Mouse (Mus musculus): Measurements from ENCODE around the gene Lyrm1.
A peak's percentile ranks its signal among the peaks of the same experiment; 100 is the strongest.

The Lyrm1 gene

GRCm38 (mm10) chr7:119895639-119896512 lies at the start of gene Lyrm1, which contains the start of gene Dcun1d3:
Gene Lyrm1, plus strand, starts transcription at chr7:119895861.
Gene Dcun1d3, minus strand, starts transcription at chr7:119896298.
- DNase-seq (ENCODE audit: low read depth, low spot score): peak; percentile 93

DNA sequence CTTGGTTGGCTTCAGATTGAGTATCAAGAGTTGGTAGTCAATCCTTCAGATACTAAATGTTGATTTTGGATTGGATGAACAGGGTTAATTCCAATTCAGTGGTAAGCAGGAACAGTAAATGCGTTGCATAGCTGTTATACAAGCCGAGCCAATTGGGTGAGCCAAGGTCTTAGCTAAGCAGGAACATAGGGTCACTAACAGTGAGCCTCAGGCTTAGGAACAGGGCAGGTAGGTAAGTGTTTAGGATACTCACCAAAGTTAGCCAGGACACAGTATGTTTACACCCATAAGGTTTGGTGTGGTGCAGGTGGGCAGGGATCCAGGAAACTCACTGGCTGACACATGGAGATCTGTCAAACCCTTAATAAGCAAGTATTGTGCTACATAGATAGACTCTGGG lies 48.3 kb upstream of the Lyrm1 start:
- no peak for DNase-seq (ENCODE audit: low read depth, low spot score)

DNA sequence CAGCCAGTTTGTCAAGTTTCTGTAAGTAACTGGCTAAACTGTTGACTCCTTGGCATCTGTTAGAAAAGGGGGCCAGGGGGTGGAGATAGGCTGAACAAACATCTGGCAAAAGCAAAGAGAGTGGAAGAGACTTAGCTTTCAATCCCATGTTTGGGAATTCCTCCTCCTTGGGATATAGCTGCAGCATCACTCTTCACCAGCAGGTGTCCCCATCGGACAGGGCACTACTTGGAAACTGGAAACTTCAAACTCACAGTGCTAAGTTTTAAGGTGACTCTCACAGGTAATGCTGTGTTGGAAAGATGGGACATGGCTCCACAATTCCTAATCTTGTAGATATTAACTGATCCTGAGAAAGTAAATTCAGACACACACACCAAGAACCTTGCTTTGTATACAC lies 46.6 kb upstream of the Lyrm1 start:
- DNase-seq (ENCODE audit: low read depth, low spot score): peak; percentile 26

GRCm38 (mm10) chr7:119850737-119851136 lies 44.9 kb upstream of the Lyrm1 start:
- no peak for DNase-seq (ENCODE audit: low read depth, low spot score)

DNA sequence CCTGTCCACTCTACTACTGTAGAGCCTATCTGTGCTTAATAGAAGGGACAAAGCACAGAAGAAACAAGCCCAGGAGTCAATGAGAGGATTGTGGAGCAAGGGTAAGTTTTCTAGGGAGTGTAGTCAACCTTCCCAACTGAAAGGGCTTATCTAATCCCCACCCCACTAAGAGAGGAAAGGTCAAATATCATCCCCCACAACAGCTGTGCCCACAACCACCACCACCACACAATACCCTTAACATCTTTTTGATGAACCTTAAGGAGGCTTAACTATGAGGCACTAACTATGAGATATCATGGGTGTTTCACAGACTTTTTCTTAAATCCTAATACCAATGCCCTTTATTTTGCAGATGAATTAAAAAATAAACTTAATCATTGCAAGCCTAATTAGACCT lies 43.2 kb upstream of the Lyrm1 start:
- no peak for DNase-seq (ENCODE audit: low read depth, low spot score)

DNA sequence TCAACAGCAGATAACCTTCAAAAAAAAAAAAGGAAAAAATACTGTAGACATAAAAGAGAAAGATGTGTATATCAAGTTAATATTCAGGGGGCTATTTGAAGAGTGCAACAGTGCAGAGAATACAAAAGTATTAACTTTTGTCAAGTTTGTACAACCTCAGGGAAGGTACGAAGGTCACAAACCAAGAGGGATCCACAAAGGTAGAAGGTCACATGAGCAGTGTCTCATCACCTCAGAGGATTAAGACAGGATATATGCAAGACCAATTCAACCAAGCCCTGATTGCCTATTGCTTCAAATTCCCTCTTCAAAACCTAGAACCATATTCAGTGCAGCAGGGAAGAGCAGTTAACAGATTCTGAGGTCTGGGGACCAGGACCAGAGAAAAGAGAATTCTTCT lies 42.5 kb upstream of the Lyrm1 start:
- DNase-seq (ENCODE audit: low read depth, low spot score): no peak

DNA sequence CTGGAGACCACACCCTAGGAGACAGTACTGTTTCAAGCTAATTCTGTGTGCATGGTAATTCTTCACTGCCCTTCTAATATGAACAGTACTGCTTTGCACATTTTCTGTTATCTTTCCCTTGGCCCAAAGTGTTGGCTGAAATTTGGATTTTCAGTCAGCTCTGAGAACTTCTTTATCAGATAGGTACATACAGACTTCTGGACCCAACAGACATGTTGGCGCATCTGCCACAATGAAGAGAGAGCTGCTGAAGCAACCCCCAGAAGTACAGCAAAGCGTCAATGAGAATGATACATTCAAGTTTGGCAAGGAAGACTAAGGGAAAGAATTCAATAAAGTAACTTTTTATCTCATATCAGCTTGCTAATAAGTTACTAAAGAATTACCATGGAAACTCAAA lies 41.3 kb upstream of the Lyrm1 start:
- no peak for DNase-seq (ENCODE audit: low read depth, low spot score)

GRCm38 (mm10) chr7:119855031-119855430 lies 40.6 kb upstream of the Lyrm1 start:
- DNase-seq (ENCODE audit: low read depth, low spot score): no peak

DNA sequence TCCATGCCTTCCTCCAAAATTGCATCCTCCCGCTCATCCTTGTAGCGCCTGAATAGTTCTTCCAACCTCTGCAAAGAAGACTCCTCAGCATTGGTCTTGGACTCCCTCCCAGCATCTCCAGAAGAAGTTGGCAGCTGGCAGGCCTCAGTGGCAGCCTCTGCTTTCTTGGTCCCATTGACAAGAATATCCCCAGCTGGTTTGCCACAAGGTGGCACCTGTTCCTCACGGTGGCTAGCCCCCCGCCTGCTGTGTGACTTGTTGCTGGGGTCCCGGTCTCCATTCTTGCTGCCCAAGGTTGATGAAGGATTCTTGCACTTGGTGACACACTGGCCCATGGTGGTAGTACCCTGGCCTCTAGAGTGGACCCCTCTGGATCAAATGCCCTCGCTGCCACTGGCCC lies 36.2 kb upstream of the Lyrm1 start:
- no peak for DNase-seq (ENCODE audit: low read depth, low spot score)

DNA sequence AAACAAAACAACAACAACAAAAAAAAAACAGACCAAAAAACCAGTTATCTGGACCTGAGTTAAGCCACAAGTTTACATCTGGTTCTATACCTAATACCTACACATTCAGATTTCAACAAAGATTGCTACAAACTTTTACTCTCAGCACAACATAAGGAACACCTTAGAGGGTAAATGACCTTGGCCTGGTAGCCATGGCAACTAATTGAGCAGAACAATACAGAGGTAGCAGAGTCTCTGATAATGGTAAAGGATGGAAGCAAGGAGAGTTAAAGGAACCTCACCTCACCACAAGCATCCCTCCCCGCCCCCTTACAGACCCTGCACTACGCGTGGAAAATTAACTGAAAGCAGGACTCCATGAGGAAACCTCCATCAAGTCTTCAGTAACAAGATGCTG lies 35.5 kb upstream of the Lyrm1 start:
- DNase-seq (ENCODE audit: low read depth, low spot score): no peak

- no peak for DNase-seq (ENCODE audit: low read depth, low spot score)
Observed at GRCm38 (mm10) chr7:119860554-119860953, 35.1 kb upstream of the Lyrm1 start.

GRCm38 (mm10) chr7:119860971-119861334 lies 34.7 kb upstream of the Lyrm1 start:
- DNase-seq (ENCODE audit: low read depth, low spot score): no peak

DNA sequence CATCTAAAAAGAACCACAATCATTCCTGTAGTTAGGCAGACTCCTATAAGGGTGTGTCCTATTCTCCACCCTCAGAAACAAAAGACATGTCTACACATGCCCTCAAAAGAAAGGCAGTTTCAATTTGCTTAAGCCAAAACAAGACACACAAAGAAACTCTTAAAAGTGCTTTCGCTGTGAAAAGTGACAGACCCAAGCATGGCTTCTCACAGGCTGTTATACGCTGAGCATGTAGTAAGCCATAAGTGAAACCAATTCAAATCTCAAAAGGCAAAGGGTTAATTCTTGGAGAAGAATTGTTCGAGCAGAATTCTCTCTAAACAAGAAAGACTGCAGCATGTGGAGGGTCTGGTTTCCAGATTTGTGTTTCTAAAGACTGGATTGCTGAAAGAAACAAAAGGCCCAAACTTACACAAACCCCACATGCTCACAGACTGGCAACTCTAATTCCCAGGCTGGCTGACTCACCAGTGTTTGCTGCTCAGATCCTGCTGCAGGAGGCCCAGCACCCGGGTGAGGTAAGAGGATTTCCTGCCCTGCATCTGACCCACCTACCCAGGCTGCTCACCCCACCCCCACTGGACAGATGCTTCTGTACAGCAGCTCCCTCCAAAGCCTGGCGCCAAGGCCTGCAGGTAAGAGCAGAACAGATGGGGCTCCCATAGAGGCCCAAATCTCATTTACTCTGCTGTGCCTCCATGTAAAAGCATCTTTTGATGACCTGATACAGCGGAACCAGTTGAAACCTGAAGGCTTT lies 34.1 kb upstream of the Lyrm1 start:
- peak; percentile 85 for DNase-seq (ENCODE audit: low read depth, low spot score)

DNA sequence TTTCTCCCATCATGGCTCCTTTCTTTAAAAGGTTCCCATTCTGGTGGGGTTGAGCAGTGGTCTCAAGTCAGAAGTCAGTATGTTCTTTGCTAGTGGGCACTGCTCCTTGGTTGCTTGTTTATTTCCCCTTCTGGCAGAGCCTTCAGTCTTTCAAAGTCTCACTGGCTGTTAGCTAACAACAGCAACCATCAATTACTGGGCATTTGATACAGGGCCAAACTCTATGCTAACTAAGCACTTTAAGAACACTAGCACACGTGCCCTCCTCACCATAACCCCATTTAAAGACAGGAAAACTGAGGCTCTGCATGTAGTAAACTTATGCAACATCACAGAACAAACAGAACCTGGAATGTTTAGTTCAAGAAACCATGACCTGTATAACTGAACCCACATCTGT lies 33.5 kb upstream of the Lyrm1 start:
- no peak for DNase-seq (ENCODE audit: low read depth, low spot score)

GRCm38 (mm10) chr7:119864500-119864899 lies 31.2 kb upstream of the Lyrm1 start:
- no peak for DNase-seq (ENCODE audit: low read depth, low spot score)

DNA sequence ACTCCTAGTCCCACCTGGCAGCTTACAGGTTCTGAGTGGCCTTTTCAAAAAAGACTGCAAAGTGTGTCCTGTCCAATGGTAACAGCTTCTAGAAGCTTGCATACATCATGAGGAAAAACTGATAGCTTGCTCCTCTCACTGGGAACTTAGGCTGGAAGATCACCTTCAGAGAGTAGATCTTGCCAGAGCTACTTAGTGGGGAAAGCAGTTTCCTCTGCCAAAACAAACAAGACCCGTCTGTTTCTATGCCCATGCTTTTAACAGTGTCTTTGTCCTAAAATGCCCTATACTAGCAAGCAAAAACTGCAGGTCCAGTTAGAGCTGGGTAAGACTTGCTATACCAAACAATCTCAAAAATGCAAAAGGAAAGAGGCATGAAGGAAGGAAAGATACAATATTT lies 29.5 kb upstream of the Lyrm1 start:
- no peak for DNase-seq (ENCODE audit: low read depth, low spot score)

DNA sequence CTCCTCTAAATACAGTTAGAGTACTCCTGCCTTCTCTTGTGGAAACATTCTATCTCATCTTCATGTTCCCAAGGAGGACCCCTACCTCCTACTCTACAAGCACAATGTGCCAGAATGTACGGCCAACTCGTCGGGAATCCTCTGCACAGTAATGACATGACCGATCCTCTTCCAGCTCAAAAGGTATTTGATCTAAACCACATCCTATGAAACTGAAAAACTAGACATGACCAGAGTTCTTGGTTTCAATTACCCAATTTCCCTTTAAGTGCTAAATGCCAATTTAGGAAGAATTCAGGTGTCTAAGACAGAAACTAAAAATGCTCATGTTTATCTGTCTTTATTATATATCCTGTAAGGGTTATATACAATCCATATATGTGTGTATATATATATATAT lies 23.5 kb upstream of the Lyrm1 start:
- DNase-seq (ENCODE audit: low read depth, low spot score): no peak

DNA sequence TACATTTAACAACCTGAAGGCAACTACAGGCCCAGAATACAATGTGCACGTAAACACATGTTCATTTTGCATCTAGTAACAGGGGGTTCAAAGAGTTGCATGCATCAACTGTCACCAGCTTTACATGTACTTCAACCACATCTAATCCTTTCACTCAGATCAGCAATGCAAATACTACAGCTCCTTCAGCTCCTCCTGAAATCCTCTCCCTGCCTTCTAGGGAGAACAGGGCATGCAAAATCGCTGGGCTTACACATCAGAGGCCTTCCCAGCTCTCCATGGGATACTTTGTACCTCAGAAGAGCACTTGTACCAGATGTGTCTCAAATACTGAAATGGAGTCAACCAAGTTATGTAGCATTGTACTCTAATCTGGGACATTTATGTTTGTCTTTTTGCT lies 22.6 kb upstream of the Lyrm1 start:
- no peak for DNase-seq (ENCODE audit: low read depth, low spot score)

- DNase-seq (ENCODE audit: low read depth, low spot score): no peak
Observed at GRCm38 (mm10) chr7:119875776-119876440, 19.8 kb upstream of the Lyrm1 start.

- no peak for DNase-seq (ENCODE audit: low read depth, low spot score)
Observed at GRCm38 (mm10) chr7:119879171-119879570, 16.5 kb upstream of the Lyrm1 start.

GRCm38 (mm10) chr7:119880345-119880744 lies 15.3 kb upstream of the Lyrm1 start:
- no peak for DNase-seq (ENCODE audit: low read depth, low spot score)

DNA sequence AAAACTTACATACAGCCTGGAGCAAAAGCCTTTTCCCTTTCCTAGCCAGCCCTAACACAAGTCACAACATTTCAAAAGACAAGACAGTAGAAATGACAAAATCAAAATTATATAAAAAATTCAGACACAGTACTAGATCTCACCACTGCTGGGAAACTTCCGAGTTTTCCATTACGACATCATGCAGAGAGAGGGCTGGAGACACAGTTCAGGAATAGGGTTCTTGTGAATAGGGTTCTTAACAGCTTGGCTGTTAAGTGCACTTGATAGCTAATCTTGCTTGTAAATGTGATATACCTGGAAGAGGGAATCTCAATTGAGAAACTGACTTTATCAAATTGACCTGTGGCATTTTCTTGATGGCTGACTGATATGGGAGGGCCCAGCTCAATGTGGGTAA lies 14.4 kb upstream of the Lyrm1 start:
- DNase-seq (ENCODE audit: low read depth, low spot score): no peak

All from retina, adult 2 months (tissue).